Mouse (Mus musculus): ENCODE measurements around the gene Atp13a2. TPM values are rescaled to one million over a fixed set of nuclear protein-coding genes. Genes with fewer than 3 reads are reported as not detected.

The Atp13a2 gene
- polyA plus RNA-seq, 1 experiment from 2014 or later = 15.8 TPM

- no peak overlapping the region for H3K4me2 ChIP-seq (ENCODE audit: low read depth, low read length)
- DNase-seq = no peak
- 85% methylated on average over 11 of the region's 11 CpGs for WGBS (ENCODE audit: insufficient replicate concordance)
Measured at GRCm38 (mm10) chr4:140967386-140968159, 19.1 kb upstream of the Atp13a2 start.

GRCm38 (mm10) chr4:140971691-140972090, 15.0 kb upstream of the Atp13a2 start:
- no peak for DNase-seq
- no peak overlapping the region for H3K9ac ChIP-seq (replicated peaks)
- H3K36me3 ChIP-seq (replicated peaks; ENCODE audit: insufficient read depth, low read length) = peaks cover 64% of the 10 kb centered on the region

More at GRCm38 (mm10) chr4:140967386-140968159, 19.1 kb upstream of the Atp13a2 start:
- Histone ChIP-seq H3K9me3 (ENCODE audit: low read length) (no peaks in the 10 kb centered on the region), H3K36me3 (replicated peaks; ENCODE audit: insufficient read depth, low read length) (peaks cover 39% of the 10 kb centered on the region), H3K4me1 (ENCODE audit: insufficient read depth) (peaks cover 10% of the 10 kb centered on the region), H3K4me3 (ENCODE audit: low read depth, low read length) (no peak overlapping the region), H3K27ac (ENCODE audit: low read depth) (no peak overlapping the region), H3K9ac (replicated peaks) (no peak overlapping the region), H3K27me3 (ENCODE audit: insufficient read depth, low read length) (no peaks in the 10 kb centered on the region)
- TF ChIP-seq EP300 (IDR thresholded peaks at IDR 0.05; ENCODE audit: low read depth) = no peak
- TF ChIP-seq CTCF (IDR thresholded peaks at IDR 0.05; ENCODE audit: low read depth) = no peak
- no peak for ATAC-seq

GRCm38 (mm10) chr4:140974408-140974807, 12.3 kb upstream of the Atp13a2 start:
- Histone ChIP-seq H3K27me3 (ENCODE audit: insufficient read depth, low read length) (no peaks in the 10 kb centered on the region), H3K9ac (replicated peaks) (no peak overlapping the region), H3K4me3 (ENCODE audit: low read depth, low read length) (no peak overlapping the region), H3K36me3 (replicated peaks; ENCODE audit: insufficient read depth, low read length) (peaks cover 74% of the 10 kb centered on the region), H3K9me3 (ENCODE audit: low read length) (no peaks in the 10 kb centered on the region), H3K27ac (ENCODE audit: low read depth) (no peak overlapping the region), H3K4me2 (ENCODE audit: low read depth, low read length) (no peak overlapping the region), H3K4me1 (ENCODE audit: insufficient read depth) (peaks cover 12% of the 10 kb centered on the region)
- 87% methylated on average over 6 of the region's 6 CpGs for WGBS (ENCODE audit: insufficient replicate concordance)
- ATAC-seq (no peak), DNase-seq (no peak)
- TF ChIP-seq EP300 (IDR thresholded peaks at IDR 0.05; ENCODE audit: low read depth) (no peak), CTCF (IDR thresholded peaks at IDR 0.05; ENCODE audit: low read depth) (no peak)

More at GRCm38 (mm10) chr4:140971691-140972090, 15.0 kb upstream of the Atp13a2 start:
- no peak overlapping the region for H3K4me2 ChIP-seq (ENCODE audit: low read depth, low read length)
- no peak overlapping the region for H3K27ac ChIP-seq (ENCODE audit: low read depth)
- no peaks in the 10 kb centered on the region for H3K9me3 ChIP-seq (ENCODE audit: low read length)
- no peak for TF ChIP-seq CTCF (IDR thresholded peaks at IDR 0.05; ENCODE audit: low read depth)
- TF ChIP-seq EP300 (IDR thresholded peaks at IDR 0.05; ENCODE audit: low read depth) = no peak
- no peaks in the 10 kb centered on the region for H3K27me3 ChIP-seq (ENCODE audit: insufficient read depth, low read length)
- peaks cover 5% of the 10 kb centered on the region; the same call in 1 of the 2 replicates for H3K4me1 ChIP-seq (ENCODE audit: insufficient read depth)
- no peak overlapping the region for H3K4me3 ChIP-seq (ENCODE audit: low read depth, low read length)
- ATAC-seq = no peak
- 70% methylated on average over 13 of the region's 13 CpGs for WGBS (ENCODE audit: insufficient replicate concordance)

- H3K27me3 ChIP-seq (ENCODE audit: insufficient read depth, low read length) = no peaks in the 10 kb centered on the region
- H3K4me3 ChIP-seq (ENCODE audit: low read depth, low read length) = no peak overlapping the region
- peaks cover 73% of the 10 kb centered on the region for H3K36me3 ChIP-seq (replicated peaks; ENCODE audit: insufficient read depth, low read length)
- no peak overlapping the region for H3K4me2 ChIP-seq (ENCODE audit: low read depth, low read length)
- peaks cover 12% of the 10 kb centered on the region for H3K4me1 ChIP-seq (ENCODE audit: insufficient read depth)
- TF ChIP-seq EP300 (IDR thresholded peaks at IDR 0.05; ENCODE audit: low read depth) = no peak
- TF ChIP-seq CTCF (IDR thresholded peaks at IDR 0.05; ENCODE audit: low read depth) = no peak
- no peaks in the 10 kb centered on the region for H3K9me3 ChIP-seq (ENCODE audit: low read length)
- no peak for DNase-seq
- ATAC-seq = peak; percentile 58
- H3K9ac ChIP-seq (replicated peaks) = no peak overlapping the region
- H3K27ac ChIP-seq (ENCODE audit: low read depth) = peak overlapping the region; percentile 22; the same call in 1 of the 2 replicates
- 73% methylated on average over 7 of the region's 7 CpGs for WGBS (ENCODE audit: insufficient replicate concordance)
Measured at GRCm38 (mm10) chr4:140975356-140975755, 11.3 kb upstream of the Atp13a2 start.

GRCm38 (mm10) chr4:140977278-140977677, 9.4 kb upstream of the Atp13a2 start:
- H3K4me3 ChIP-seq (ENCODE audit: low read depth, low read length) = no peak overlapping the region
- H3K9ac ChIP-seq (replicated peaks) = no peak overlapping the region
- H3K4me2 ChIP-seq (ENCODE audit: low read depth, low read length) = no peak overlapping the region
- TF ChIP-seq CTCF (IDR thresholded peaks at IDR 0.05; ENCODE audit: low read depth) (no peak), EP300 (IDR thresholded peaks at IDR 0.05; ENCODE audit: low read depth) (no peak)
- WGBS (ENCODE audit: insufficient replicate concordance) = 85% methylated on average over 10 of the region's 10 CpGs
- no peak overlapping the region for H3K27ac ChIP-seq (ENCODE audit: low read depth)
- no peaks in the 10 kb centered on the region for H3K9me3 ChIP-seq (ENCODE audit: low read length)
- peaks cover 59% of the 10 kb centered on the region for H3K36me3 ChIP-seq (replicated peaks; ENCODE audit: insufficient read depth, low read length)
- ATAC-seq (no peak), DNase-seq (no peak)
- H3K4me1 ChIP-seq (ENCODE audit: insufficient read depth) = peaks cover 12% of the 10 kb centered on the region
- no peaks in the 10 kb centered on the region for H3K27me3 ChIP-seq (ENCODE audit: insufficient read depth, low read length)

GRCm38 (mm10) chr4:140977886-140978692, 8.6 kb upstream of the Atp13a2 start:
- TF ChIP-seq EP300 (IDR thresholded peaks at IDR 0.05; ENCODE audit: low read depth) = no peak
- no peak for TF ChIP-seq CTCF (IDR thresholded peaks at IDR 0.05; ENCODE audit: low read depth)
- ATAC-seq = no peak
- Histone ChIP-seq H3K27ac (ENCODE audit: low read depth) (no peak overlapping the region), H3K4me3 (ENCODE audit: low read depth, low read length) (no peak overlapping the region), H3K27me3 (ENCODE audit: insufficient read depth, low read length) (no peaks in the 10 kb centered on the region), H3K4me1 (ENCODE audit: insufficient read depth) (peaks cover 16% of the 10 kb centered on the region), H3K36me3 (replicated peaks; ENCODE audit: insufficient read depth, low read length) (peaks cover 52% of the 10 kb centered on the region), H3K9ac (replicated peaks) (no peak overlapping the region), H3K4me2 (ENCODE audit: low read depth, low read length) (no peak overlapping the region), H3K9me3 (ENCODE audit: low read length) (no peaks in the 10 kb centered on the region)
- WGBS (ENCODE audit: insufficient replicate concordance) = 57% methylated on average over 14 of the region's 14 CpGs
- DNase-seq = no peak

All from liver, postnatal 0 days (tissue).